Comparison of ENCODE assay signal across 22 mouse cellular contexts in genomic region chr2:34367024-34367423, GRCm38 (mm10). TPM values are rescaled to one million over a fixed set of nuclear protein-coding genes. Genes with fewer than 3 reads are reported as not detected.
DNase-seq lines count a peak whose midpoint lies in the region; ATAC-seq lines count a peak whose summit lies in the region.
"Had no signal": no experiment of that assay in that cellular context is flagged by ENCODE, and none has a peak within 500 bp of the region (broad histone marks: within the 10 kb centered on the region; RNA-seq: fewer than 3 reads in every experiment).

No protein-coding gene starts in this region.

- no peaks in the 10 kb centered on the region for H3K36me3 ChIP-seq in hindbrain, embryonic 13.5 days
- no peaks in the 10 kb centered on the region for H3K36me3 ChIP-seq in midbrain, embryonic 16.5 days (ENCODE audit: control insufficient read depth, insufficient read depth, low read length)
- H3K36me3 ChIP-seq: heart, embryonic 12.5 days had no signal

- H3K4me1 ChIP-seq in hindbrain, embryonic 13.5 days (replicated peaks) = peaks cover 31% of the 10 kb centered on the region
- H3K4me1 ChIP-seq in midbrain, embryonic 16.5 days (ENCODE audit: control insufficient read depth, insufficient read depth, low read length) = peaks cover 14% of the 10 kb centered on the region

- peak overlapping the region; percentile 59; the same call in 1 of the 2 replicates for H3K9ac ChIP-seq in hindbrain, embryonic 13.5 days
- H3K9ac ChIP-seq in midbrain, embryonic 16.5 days (ENCODE audit: low read depth, low read length) = no peak overlapping the region
- H3K9ac ChIP-seq: heart, embryonic 12.5 days had no signal

- peak; percentile 14 for DNase-seq in heart, adult 11 months
- DNase-seq in heart, postnatal 36 days = no peak
- peak; percentile 54 for DNase-seq in forelimb bud, embryonic 11.5 days (ENCODE audit: low read depth, low spot score)
- no peak for DNase-seq in thymus, postnatal 25 days
- no peak for DNase-seq in right cerebral cortex, postnatal 4 days
- DNase-seq in cerebellum, postnatal 25 days = no peak
- DNase-seq: adrenal gland, postnatal 14 days; cerebellum, adult 18-20 months; cerebellum, postnatal 36 days; gastrocnemius, adult 2 months; heart, postnatal 14 days; kidney, postnatal 36 days; left cerebral cortex, postnatal 4 days; lung, adult 18-20 months; lung, postnatal 14 days; spleen, adult 18-20 months had no signal

- 41% methylated on average over 2 of the region's 2 CpGs for WGBS in hindbrain, embryonic 13.5 days
- 51% methylated on average over 2 of the region's 2 CpGs for WGBS in midbrain, embryonic 16.5 days

- intact Hi-C loops in heart, postnatal 36 days (cut with DNase I) = no loop called here

- no peak for ATAC-seq in hindbrain, embryonic 13.5 days (ENCODE audit: low FRiP score)
- ATAC-seq in midbrain, embryonic 16.5 days = no peak

- H3K4me2 ChIP-seq in hindbrain, embryonic 13.5 days = peak overlapping the region; percentile 51
- H3K4me2 ChIP-seq in midbrain, embryonic 16.5 days (ENCODE audit: low read length) = peak overlapping the region; percentile 42
- H3K4me2 ChIP-seq: heart, embryonic 12.5 days; liver, embryonic 11.5 days had no signal

- H3K27me3 ChIP-seq in hindbrain, embryonic 13.5 days = no peaks in the 10 kb centered on the region
- H3K27me3 ChIP-seq in midbrain, embryonic 16.5 days (ENCODE audit: control insufficient read depth, insufficient read depth, low read depth, low read length) = no peaks in the 10 kb centered on the region
- H3K27me3 ChIP-seq: heart, embryonic 12.5 days had no signal

- H3K4me3 ChIP-seq in hindbrain, embryonic 13.5 days = peak overlapping the region; percentile 32
- peak overlapping the region; percentile 19; the same call in 1 of the 2 replicates for H3K4me3 ChIP-seq in midbrain, embryonic 16.5 days (ENCODE audit: low read depth, low read length)
- H3K4me3 ChIP-seq: gastrocnemius, adult 2 months; heart, embryonic 12.5 days; megakaryocyte, embryonic 14.5 days; myocyte had no signal

- peak overlapping the region; percentile 59; the same call in 1 of the 2 replicates for H3K27ac ChIP-seq in hindbrain, embryonic 13.5 days
- H3K27ac ChIP-seq in midbrain, embryonic 16.5 days (ENCODE audit: low read length) = no peak overlapping the region
- H3K27ac ChIP-seq: gastrocnemius, adult 2 months had no signal

- H3K9me3 ChIP-seq in hindbrain, embryonic 13.5 days = no peaks in the 10 kb centered on the region
- H3K9me3 ChIP-seq in midbrain, embryonic 16.5 days (replicated peaks; ENCODE audit: control insufficient read depth, low read length, poor library complexity, severe bottlenecking) = no peaks in the 10 kb centered on the region
- H3K9me3 ChIP-seq: heart, embryonic 12.5 days; megakaryocyte, embryonic 14.5 days had no signal

RNA-seq across cellular contexts. Expression of gene Pbx3, which starts 5.9 kb away (rescaled TPM):
- total RNA-seq in heart, postnatal 36 days (2021) = 1 to 10 TPM; 8.6 to 9.0 TPM
- 133 TPM in 2 replicates for polyA plus RNA-seq in hindbrain, embryonic 13.5 days (2015; fragmentation: Nextera tagmentation; extraction: Ambion mirVana)
- polyA plus RNA-seq in midbrain, embryonic 16.5 days (2015; fragmentation: Nextera tagmentation; extraction: Ambion mirVana) = 78.4 and 82.7 TPM in 2 replicates

RNA-seq across cellular contexts. Expression of gene Mapkap1, which starts 39.5 kb away (rescaled TPM):
- total RNA-seq in heart, postnatal 36 days (2021) = 10 to 100 TPM; 57.3 to 73.2 TPM
- polyA plus RNA-seq in hindbrain, embryonic 13.5 days (2015; fragmentation: Nextera tagmentation; extraction: Ambion mirVana) = 96.6 and 100 TPM in 2 replicates
- 88.3 and 89.1 TPM in 2 replicates for polyA plus RNA-seq in midbrain, embryonic 16.5 days (2015; fragmentation: Nextera tagmentation; extraction: Ambion mirVana)

Comparison
In these comparisons a context has a peak if more than half of its experiments do, and no peak if none do; other contexts are left out.
1. DNase-seq: peak in heart, adult 11 months (single experiment) and forelimb bud, embryonic 11.5 days (single experiment); none in heart, postnatal 36 days (0 of 2), thymus, postnatal 25 days (single experiment), right cerebral cortex, postnatal 4 days (single experiment) and cerebellum, postnatal 25 days (0 of 2).